Mouse (Mus musculus) mesoderm, embryonic 11.5 days (tissue): ENCODE results near the gene a.

Source experiments
- DNase-seq: peaks from one replicate; pipeline ENCODE4 v3.0.0-alpha.2; 2012; ENCODE audit warnings: low read depth, low spot score

The a gene

DNA sequence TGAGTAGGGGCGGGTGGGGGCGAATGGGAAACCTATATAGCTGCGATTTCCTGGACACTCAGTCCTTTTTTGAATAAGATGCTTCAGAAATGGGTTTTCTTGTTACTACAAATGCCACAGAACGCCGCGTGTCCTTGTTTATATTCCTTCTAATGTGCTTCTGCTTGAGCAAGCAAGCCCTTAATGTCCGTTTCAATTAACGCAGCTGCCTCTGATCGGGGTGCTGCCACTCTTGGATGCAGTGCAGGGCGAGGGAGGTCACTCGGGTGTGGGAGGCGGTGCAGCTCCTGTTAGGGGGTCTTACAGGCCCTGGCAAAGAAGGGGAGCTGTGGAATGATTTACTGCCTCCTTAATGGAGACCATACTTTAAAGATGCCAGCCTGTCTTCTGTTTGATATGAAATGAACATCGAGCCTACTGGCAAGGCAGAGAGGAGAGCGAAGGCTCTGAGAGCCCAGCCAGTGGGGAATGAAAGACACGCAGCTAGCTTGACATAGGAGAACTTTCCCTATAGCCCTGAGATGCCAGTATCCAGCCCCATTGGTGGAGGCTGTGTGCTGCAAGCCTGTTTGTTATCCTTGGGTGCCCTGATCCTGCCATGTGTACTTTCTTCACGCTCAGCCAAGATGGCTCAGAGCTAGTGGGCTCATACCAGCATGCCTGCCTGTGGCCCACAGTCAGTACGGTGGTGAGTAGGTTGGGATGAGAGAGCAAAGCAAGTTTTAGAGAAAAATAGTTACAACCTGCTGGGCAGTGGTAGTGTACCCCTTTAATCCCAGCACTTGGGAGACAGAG lies 8.1 kb upstream of the a start:
- no peak for DNase-seq

DNA sequence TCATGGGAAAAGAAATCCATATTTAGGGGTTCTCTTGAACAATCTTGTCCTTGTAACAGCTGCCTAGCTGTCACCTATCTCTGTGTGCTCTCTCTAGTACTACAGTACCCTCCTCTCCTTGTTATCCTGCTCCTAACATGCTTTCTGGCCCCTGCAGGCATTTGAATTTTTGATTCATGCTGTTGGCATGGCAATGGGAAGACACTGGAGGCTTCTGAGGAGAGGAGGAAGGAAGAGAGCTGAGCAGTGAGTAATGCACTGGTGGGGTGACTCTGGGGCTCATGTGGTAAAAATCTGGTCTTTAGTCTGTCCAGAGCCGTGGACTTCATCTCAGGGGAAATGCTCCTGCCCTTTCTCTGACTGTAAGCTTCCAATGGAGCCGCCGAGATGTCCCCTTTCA lies 5.9 kb upstream of the a start:
- no peak for DNase-seq

DNA sequence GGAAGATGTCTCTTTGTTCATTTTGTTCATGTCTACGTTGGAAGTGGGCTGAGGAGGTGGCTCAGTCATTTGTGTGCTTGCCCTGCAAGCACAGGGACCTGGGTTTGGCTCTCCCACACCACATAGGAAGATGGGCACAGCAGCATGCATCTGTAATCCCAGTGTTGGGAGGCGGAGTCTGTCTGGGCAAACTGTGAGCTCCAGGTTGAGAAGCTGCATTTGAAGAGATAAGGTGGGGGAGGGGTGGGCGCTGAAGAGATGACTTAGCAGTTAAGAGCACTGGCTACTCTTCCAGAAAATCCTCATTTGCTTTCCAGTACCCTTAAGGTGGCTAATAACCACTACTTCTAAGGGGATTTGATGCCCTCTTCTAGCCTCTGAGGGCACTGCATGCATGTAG lies 5.0 kb upstream of the a start:
- no peak for DNase-seq

DNA sequence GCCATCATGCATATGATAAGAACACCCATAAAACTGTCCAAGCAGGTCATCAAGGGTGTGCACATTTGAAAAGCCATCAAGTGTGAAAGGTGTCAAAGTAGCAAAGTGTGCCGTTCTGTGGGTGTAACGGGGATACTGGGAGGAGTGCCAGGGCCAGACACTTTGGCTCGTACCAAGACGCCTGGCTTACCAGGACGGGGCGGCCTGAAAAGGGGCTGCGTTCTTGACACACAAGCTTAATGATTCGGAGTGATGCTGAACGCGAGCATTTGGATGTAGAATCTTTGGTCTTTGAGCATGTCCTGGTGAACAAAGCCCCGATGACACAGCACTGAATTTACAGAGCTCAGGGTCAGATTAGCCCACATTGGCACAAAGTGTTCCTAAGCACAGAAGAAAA lies 4.4 kb upstream of the a start:
- DNase-seq = no peak

DNA sequence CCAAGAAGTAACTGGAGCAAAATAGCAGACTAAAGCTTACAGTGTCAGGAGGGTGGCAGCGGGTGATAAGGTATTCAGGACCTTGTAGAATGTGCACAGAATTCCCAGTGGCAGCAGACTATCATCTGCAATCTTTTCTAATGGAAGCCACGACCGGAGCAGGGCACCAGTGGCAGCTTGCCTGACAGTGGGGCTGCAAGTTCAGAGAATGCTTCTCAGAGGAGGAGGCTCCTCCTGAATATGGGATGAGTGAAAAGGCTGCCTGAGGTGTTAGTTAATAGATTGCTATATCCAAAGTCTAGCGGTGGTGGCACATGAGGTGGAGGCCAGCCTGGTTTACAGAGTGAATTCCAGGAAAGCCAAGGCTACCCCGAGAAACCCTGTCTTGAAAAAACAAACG lies 1.8 kb upstream of the a start:
- DNase-seq = no peak

DNA sequence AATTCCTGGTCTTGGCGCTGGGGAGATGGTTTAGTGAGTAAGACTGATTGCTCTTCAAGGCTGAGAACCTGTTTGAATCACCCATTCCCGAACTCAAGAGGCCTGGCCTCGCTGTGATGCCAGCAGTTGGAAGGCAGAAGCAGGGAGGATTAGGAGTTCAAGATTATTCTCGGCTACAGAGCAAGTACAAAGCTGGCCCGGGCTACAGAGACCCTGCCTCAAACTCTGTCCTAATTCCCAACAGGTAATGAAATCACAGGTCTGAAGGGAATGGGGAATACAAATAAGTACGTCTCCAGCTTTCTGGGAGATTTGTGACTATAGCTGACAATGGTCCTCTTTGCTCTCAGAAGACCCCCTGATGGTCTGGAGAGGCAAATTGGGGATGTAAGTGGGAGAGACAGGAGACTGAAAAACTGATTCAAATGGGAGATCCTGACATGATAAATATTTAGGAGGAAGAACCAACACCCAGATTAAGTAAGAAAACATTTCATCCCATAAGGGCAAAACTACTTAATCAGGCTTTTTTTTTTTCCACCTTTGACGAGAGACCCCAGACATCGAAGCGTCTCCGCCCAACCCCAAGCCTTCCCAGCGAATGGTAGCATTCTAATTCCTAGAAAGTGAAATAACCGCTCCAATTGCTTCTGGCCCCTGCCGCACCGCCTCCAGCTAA lies 1.1 kb upstream of the a start:
- DNase-seq = no peak

DNA sequence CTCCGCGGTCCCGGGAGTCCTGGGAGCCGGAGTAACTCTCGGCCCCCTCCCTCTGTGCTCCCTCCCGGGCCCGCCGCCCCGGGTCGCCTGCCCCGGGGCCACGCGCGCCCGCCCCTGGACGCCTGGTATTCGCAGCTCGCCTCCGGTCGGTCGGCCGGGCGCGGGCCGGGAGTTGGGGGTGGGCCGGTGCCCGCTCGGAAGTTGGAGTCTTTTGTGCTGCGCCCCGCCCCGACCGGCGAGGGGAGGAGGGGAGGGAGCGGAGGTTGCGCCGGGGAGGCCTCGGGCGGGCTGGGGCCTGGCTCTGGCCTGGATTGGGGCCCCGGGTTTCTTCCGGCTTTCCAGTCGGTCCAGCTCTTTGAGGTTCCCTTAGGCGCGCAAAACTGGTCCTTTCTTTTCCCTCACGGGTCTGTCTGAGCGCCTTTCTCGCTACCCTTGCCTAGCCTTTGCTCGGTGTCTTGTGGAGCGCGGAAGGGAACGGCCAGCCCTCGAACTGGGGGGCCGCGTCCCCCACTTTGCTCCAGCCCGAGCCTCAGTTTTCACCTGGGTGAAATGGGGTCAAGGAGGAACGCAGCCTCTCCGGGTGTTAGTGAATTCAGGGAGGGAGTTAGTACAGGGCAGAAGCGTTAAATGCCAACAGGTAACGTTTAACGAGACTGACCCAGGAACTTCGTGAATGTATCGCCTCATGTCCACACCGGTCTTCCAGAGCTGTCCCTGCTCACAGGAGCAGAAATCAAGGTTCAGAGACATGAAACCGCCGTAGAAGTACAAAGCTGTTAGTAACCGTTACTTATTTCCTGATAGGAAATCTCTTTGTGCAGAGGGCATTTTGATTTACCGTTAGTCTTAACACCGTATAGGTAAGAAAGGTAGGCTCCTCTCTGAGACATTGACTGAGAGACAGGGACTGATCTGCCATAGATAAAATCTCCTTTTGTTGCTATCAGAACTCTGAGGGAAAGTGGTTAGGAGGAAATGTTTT lies 750 bp downstream of the a start:
- DNase-seq = peak; percentile 67

DNA sequence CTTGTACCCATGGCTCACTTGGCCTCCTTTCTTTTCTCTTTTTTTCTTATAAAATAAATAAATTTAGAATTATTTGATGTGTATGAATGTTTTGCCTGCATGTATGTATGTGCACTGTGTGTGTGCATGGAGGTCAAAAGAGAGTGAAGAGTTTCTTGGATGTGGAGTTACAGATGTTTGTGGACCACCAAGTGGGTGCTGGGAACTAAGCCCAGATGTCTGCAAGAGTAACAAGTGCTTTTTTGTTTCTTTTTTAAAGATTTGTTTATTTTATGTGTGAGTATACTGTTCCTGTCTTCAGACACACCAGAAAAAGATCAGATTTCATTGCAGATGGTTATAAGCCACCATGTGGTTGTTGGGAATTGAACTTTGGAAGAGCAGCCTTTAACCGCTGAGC lies 12.2 kb downstream of the a start:
- no peak for DNase-seq

DNA sequence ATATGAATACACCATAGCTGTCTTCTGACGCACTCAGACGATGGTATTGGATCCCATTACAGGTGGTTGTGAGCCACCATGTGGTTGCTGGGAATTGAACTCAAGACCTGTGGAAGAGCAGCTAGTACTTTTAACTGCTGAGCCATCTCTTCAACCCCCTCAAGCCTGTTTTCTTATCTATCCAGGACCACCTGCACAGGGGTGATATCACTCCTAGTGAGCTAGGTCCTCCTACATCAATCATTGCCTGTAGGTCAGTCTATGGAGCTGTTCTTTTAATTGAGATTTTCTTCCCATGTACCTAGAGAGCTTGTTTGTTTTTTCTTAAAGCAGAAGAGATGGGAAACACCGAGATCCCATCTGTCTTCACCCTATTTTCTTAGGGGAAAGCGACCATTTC lies 12.6 kb downstream of the a start:
- no peak for DNase-seq

DNA sequence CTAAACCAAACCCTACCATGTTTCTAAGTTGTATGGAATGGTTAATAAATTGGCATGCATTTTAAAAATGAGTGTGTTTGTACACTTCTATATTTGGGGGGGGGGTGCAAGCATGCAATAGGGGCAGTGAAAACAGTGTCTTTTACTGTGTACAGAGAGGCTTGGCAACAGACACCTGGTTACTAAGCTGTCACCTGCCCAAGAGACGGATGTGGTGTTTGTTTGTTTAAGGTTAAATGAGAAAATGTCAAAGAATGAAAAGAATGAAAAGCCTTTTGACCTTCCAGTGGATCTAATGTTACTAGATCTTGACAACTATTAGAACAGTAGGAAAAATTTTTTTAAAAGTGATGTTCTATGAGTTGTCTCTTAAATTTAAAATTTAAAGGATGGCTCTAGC lies 16.5 kb downstream of the a start:
- DNase-seq = no peak

DNA sequence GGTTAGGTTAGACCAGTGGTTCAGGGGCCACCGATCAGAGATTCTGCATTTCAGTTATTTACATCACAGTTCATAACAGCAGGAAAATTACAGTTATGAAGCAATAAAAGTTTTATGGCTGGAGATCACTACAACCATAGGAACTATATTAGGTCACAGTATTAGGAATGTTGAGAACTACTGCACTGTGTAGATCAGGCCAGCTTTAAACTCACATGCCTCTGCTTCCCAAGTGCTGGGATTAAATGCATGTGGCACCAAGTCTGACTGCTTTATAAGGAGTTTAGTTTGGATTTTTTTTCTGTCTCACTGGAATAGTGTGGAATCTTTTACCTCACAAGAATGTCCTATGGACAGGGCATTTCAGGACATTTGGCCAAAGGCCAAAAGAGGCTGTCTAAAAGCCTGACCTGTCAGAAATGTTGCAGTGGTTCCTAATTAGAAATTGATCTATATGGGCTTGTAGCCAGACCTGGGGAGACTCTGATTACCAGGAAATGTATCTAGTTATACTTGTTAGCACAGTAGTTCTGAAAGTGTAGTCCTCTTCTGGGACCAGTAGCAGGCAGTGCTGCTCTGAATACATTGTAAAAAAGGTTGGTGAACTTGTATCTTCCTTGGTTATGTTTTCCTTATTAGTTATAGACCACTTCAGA lies 18.0 kb downstream of the a start:
- no peak for DNase-seq

DNA sequence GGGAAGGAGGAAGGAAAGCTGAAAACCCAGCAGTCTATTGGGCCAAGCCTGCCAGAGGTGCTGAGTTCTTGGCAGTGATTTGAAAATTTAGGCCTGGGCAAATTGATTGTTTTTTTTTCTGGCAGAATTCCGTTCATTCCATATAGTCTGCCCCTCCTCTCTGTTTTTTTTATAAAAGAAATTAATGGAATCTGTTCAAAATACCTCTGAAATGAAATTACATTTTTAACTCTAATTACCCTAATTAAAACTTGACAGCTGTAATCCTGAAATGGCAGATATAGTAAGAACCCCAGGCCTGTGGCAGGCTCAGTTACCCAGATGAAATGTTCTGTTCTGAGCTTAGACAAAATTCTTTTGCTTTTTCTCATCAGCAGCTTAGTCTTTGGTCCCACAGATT lies 19.6 kb downstream of the a start:
- no peak for DNase-seq

DNA sequence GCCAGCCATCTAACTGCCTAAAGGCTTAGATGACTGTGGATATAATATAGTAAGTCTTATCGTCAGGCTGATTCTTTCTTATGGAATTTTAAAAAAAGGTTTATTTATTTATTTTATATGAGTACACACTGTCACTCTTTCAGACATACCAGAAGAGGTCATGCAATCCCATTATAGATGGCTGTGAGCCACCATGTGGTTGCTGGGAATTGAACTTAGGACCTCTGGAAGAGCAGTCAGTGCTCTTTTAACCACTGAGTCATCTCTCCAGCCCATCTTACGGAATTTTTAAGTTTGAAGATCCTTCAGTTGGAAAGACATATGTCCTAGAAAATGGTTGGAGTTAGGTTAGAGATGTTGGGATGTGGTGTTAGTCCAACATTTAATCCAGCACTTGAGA lies 22.2 kb downstream of the a start:
- DNase-seq = no peak

DNA sequence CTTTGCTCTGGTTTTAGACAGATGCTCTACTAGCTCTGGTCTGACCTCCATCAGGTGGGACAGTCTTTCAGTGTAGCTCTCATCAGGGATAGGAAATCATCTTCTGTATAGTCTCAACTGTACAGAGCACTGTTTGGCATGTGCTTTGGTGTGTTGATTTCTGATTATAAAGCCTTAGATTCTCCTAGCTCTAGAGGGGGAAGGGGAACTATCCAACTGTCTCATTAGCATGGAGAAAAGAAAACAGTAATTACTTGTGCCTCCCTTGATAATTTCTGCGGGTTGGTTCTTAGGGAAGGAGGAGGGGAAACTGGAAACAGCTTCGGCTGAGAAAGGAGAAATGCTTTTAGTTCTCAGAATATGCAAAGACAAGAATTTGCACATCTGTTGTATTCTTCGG lies 25.9 kb downstream of the a start:
- no peak for DNase-seq

DNA sequence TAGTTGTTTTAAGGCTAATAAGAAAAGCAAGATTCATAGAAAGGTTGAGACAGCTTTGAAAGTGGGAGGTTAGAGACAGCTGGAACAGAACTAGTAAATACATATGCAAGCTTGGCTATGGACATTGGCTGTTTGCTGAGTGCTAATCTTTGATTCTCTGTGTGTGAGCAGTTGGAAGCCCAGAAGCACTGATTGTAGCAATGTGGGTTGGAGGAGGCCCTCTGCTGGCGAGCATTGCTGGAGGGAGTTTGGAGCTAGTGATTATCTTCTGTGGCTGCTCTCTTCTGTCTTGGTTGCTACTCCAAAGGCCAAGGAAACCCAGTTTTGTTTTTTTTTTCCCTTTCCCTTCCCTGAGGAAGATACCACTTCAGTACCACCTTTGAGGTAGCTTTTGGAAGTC lies 26.6 kb downstream of the a start:
- no peak for DNase-seq

DNA sequence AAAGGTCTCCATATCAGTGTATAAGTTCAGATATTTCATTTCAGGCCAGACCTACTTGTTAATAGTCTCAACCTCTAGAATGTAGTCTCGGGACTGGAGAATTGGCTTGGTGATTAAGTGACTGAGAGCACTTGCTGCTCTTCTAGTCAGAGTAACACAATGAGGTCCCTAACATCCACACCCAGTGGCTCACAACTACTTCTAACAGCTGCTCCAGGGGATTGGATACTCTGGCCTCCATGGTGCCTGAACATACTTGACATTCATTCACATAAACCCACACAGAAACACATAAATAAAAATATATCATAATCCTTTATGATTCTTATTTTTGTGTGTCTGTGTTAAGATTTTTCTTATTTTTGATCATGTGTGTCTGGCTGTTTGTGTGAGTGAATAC lies 27.4 kb downstream of the a start:
- no peak for DNase-seq

DNA sequence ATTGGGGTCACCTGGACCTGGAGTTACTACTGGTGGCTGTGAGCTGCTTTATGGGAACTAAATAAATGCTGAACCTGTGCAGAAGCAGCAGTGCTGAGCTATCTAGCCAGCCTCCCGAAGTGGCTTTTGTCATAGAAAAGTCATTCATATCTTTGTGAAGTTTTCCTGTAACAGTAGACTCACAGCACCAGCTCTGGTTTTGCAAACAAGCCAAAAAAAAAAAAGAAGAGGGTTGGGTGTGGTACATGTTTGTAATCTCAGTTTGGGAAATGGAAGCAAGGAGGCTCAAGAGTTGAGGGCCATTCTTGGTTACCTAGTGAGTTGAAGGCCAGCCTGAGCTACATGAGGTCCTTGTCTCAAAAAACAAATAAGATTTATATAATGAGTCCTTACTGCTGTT lies 29.1 kb downstream of the a start:
- no peak for DNase-seq

DNA sequence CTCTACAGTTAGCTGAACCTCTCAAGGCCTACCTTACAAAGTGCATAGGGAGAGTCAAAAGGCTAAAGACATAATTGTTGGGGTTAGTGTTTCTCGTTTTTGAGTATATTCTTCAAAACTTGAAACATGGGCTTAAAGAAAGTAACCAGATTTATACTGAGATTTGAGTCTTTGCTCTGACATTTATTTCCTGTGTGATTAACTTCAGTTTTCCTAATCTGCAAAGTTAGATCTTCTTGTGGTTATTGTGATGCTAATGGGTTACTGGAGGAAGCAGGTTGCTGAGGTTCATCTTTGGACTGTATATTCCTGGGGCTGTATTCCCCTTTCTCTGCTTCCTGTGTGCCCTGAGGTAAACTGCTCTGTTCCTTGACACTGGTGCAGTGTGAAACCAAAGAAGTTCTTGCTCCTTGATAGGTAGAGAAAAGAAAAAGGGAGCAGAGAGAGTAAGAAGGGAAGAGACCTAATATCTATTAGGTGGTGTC lies 34.9 kb downstream of the a start:
- DNase-seq = no peak

DNA sequence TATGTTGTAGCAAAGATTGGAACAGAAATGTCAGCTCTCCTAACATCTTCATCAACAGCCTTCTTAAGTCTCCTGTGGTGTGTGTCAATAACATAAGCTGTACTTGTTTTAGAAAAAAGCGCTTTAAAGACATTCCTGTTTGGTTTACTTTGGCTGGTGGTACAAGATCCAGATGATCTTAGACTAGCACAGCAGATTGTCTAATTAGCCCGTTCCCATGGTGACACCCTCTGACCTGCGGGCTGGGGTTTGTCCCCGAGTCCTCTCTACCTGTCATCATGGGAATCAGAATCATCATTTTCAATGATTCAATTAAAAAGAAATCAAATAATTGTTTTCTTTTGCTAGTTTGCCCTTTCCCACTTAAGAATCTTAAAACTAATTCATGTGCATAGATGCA lies 36.3 kb downstream of the a start:
- DNase-seq = no peak

DNA sequence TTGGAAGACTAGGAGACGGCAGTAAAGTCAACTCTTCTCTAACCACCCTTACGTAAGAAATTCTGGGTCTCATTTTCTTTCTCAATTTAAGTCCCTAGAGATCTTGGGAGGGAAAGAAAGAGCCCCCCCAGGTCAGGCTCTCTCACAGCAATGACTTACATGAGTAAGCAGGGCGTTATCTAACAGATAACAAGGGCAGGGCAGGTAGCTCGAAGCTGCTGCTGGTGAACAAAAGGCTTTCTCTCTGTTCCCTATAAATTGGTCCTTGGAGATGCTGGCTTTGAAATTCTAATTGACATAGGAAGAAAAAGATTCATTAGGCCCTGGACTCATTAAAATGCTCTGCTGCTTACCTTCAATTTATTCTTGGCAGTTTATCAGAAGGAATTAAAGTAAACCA lies 41.3 kb downstream of the a start:
- DNase-seq = no peak

DNA sequence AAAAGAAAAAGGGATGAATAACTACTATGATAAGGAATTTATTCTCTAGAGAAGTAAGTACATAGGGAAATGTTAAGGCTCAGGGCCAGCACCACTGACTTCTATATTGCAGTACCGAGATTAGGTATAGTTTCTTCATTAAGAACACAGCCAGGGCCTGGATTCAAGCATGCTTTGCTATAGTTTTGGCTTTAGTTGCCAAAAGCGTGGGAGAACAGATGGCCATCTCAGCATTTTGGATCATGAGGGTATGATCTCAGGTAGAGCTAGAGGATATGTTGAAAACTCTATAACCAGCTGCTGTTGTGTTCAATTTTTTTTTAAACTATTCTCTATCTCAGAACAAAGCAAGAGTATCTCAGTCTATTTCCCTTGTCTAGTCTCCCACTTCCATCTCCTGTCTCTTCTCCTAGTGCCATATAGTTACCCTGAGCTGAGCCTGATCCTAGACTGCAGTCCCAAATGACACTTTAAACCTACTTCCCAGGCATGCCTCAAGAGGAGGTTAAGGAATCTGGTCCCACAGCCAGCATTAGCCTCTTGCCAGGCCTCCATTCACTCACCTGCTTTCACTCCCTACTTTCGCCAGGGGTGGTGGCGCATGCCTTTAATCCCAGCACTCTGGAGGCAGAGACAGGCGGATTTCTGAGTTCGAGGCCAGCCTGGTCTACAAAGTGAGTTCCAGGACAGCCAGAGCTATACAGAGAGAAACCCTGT lies 43.1 kb downstream of the a start:
- no peak for DNase-seq
